Mouse (Mus musculus): ENCODE data around the gene Ap2a1. TPM values are rescaled to one million over a fixed set of nuclear protein-coding genes. Genes with fewer than 3 reads are reported as not detected.

The Ap2a1 gene
- polyA plus RNA-seq, 1 experiment from 2014 or later = 77.3 TPM

DNA sequence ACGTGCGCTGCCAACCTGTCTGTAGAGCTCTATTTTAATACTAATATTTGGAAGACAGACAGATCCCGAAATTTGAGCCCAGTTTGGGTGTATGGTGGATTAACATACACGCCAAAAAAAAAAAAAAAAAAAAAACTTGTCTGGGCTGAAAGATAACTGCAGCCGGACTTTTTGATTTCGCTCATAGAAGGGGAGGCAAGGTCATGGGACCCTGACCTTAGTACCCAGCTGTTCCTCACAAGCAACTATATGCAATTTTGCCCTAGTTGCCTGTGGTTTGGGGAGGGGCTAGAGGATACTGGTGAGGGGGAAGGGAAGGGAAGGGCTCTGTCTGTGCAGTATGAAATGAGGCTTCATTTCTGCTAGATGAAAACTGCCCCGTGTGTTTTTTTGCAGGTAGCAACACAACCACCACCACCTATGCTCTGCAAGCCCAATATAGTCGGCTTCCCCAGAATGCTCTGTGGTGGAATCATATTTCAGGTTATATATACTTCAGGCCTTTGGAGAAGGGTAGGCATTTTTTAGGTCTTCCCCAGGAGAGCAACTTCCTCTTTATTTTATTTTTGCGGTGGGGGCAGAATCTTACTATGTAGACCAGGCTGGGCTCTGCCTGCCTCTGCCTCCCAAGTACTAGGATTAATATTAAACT is 72.9 kb downstream of the Ap2a1 start:
- Histone ChIP-seq H3K4me1 (ENCODE audit: control insufficient read depth, insufficient read depth, low read length) (peaks cover 25% of the 10 kb centered on the region), H3K9me3 (replicated peaks; ENCODE audit: control insufficient read depth, low read length) (no peaks in the 10 kb centered on the region), H3K4me3 (ENCODE audit: low read depth, low read length) (peak overlapping the region; percentile 56), H3K27ac (ENCODE audit: low read depth, low read length) (peak overlapping the region; percentile 80), H3K36me3 (ENCODE audit: control insufficient read depth, insufficient read depth, low read length) (peaks cover 6% of the 10 kb centered on the region), H3K9ac (ENCODE audit: low read depth, low read length) (peak overlapping the region; percentile 67), H3K27me3 (ENCODE audit: control insufficient read depth, insufficient read depth, low read length) (no peaks in the 10 kb centered on the region), H3K4me2 (peak overlapping the region; percentile 81)
- ATAC-seq (replicated peaks; ENCODE audit: insufficient number of reproducible peaks, low FRiP score, low TSS enrichment) = no peak
- WGBS (ENCODE audit: insufficient replicate concordance) = 56% methylated on average over 9 of the region's 9 CpGs

DNA sequence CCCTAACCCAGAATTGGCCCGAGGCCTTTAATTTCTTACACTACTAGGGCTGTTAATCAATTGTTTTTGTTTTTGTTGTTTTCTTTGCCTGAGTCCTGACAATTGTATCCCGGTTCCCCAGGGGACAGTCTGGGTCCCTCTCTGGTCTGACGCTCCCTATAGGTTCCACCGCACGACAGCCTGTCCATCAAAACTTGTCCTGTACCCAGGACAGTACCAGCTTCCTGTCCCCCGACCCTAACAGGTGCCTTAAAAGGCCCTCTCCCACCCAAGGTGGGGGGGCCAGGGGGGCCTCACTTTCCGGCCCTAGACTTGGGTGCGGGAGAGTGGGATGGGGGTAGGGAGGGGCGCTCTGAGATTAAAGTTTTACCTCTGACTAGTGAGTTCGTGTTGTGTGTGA is 74.3 kb downstream of the Ap2a1 start:
- Histone ChIP-seq H3K4me3 (ENCODE audit: low read depth, low read length) (peak overlapping the region; percentile 52), H3K4me1 (ENCODE audit: control insufficient read depth, insufficient read depth, low read length) (peaks cover 34% of the 10 kb centered on the region), H3K4me2 (peak overlapping the region; percentile 84), H3K36me3 (ENCODE audit: control insufficient read depth, insufficient read depth, low read length) (peaks cover 6% of the 10 kb centered on the region; the same call in 1 of the 2 replicates), H3K27me3 (ENCODE audit: control insufficient read depth, insufficient read depth, low read length) (no peaks in the 10 kb centered on the region), H3K9ac (ENCODE audit: low read depth, low read length) (peak overlapping the region; percentile 80), H3K27ac (ENCODE audit: low read depth, low read length) (peak overlapping the region; percentile 94), H3K9me3 (replicated peaks; ENCODE audit: control insufficient read depth, low read length) (no peaks in the 10 kb centered on the region)
- ATAC-seq (replicated peaks; ENCODE audit: insufficient number of reproducible peaks, low FRiP score, low TSS enrichment) = no peak
- 41% methylated on average over 10 of the region's 10 CpGs for WGBS (ENCODE audit: insufficient replicate concordance)

GRCm38 (mm10) chr7:44854356-44855031 is 74.8 kb downstream of the Ap2a1 start:
- Histone ChIP-seq H3K27me3 (ENCODE audit: control insufficient read depth, insufficient read depth, low read length) (no peaks in the 10 kb centered on the region), H3K9me3 (replicated peaks; ENCODE audit: control insufficient read depth, low read length) (no peaks in the 10 kb centered on the region), H3K4me2 (peak overlapping the region; percentile 84), H3K36me3 (ENCODE audit: control insufficient read depth, insufficient read depth, low read length) (peaks cover 6% of the 10 kb centered on the region; the same call in 1 of the 2 replicates), H3K9ac (ENCODE audit: low read depth, low read length) (peak overlapping the region; percentile 80), H3K4me1 (ENCODE audit: control insufficient read depth, insufficient read depth, low read length) (peaks cover 34% of the 10 kb centered on the region), H3K27ac (ENCODE audit: low read depth, low read length) (peak overlapping the region; percentile 94), H3K4me3 (ENCODE audit: low read depth, low read length) (peak overlapping the region; percentile 52)
- ATAC-seq (replicated peaks; ENCODE audit: insufficient number of reproducible peaks, low FRiP score, low TSS enrichment) = peak; percentile 56
- WGBS (ENCODE audit: insufficient replicate concordance) = 3% methylated on average over 45 of the region's 45 CpGs

DNA sequence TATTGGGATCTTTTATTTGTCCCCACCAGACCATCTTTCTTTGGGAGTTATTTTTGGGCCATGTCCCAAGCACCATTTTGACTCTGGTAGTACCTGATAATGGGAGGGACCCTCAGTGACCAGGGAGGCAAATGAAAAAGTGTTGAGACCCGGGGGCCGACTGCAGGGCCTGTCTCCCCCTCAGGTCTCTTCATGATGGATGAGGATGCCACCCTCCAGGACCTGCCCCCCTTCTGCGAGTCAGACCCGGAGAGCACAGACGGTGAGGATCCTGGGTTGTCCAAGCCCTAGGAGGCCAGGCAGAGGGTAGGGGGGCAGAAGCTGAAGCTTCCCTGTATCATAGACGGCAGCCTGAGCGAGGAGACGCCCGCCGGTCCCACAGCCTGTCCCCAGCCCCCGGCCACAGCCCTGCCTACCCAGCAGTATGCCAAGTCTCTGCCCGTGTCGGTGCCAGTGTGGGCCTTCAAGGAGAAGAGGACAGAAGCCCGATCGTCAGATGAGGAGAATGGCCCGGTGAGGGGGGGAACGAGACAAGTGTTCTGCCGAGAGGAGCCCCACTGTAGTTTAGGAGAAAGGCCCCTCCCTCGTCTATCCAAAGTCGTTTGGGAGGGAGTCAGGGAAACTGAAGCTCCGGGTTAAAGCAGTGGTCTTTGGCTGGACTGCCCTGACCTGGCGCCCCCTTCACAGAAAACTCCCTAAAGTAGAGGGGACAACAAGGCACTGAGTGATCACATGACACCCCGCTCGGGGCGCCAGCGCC is 75.5 kb downstream of the Ap2a1 start:
- Histone ChIP-seq H3K27ac (ENCODE audit: low read depth, low read length) (peak overlapping the region; percentile 94), H3K9me3 (replicated peaks; ENCODE audit: control insufficient read depth, low read length) (no peaks in the 10 kb centered on the region), H3K4me1 (ENCODE audit: control insufficient read depth, insufficient read depth, low read length) (peaks cover 34% of the 10 kb centered on the region), H3K27me3 (ENCODE audit: control insufficient read depth, insufficient read depth, low read length) (no peaks in the 10 kb centered on the region), H3K36me3 (ENCODE audit: control insufficient read depth, insufficient read depth, low read length) (peaks cover 4% of the 10 kb centered on the region; the same call in 1 of the 2 replicates), H3K4me3 (ENCODE audit: low read depth, low read length) (peak overlapping the region; percentile 52), H3K4me2 (peak overlapping the region; percentile 84), H3K9ac (ENCODE audit: low read depth, low read length) (peak overlapping the region; percentile 80)
- WGBS (ENCODE audit: insufficient replicate concordance) = 27% methylated on average over 26 of the region's 26 CpGs
- ATAC-seq (replicated peaks; ENCODE audit: insufficient number of reproducible peaks, low FRiP score, low TSS enrichment) = no peak

DNA sequence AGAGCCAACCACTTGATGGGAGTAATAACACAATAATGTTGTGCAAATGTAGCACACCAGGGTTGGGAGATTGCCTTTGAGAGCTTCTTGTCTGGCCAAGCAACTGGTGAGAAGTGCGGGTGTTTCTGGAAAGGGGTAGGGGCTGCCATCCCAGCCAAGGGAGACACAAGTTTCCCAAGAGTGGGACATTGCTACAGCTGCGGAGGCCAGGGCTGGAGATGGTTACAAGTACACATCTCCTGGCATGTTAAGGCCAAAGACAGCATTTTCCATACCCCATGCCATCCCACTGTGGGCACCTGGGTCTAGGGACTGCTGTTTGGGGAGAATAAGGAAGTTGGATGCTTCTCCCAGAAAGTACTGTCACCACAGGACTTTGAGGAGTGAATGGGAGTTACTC is 76.2 kb downstream of the Ap2a1 start:
- no peak overlapping the region for H3K4me3 ChIP-seq (ENCODE audit: low read depth, low read length)
- H3K9ac ChIP-seq (ENCODE audit: low read depth, low read length) = no peak overlapping the region
- no peaks in the 10 kb centered on the region for H3K9me3 ChIP-seq (replicated peaks; ENCODE audit: control insufficient read depth, low read length)
- peaks cover 30% of the 10 kb centered on the region for H3K4me1 ChIP-seq (ENCODE audit: control insufficient read depth, insufficient read depth, low read length)
- H3K27me3 ChIP-seq (ENCODE audit: control insufficient read depth, insufficient read depth, low read length) = no peaks in the 10 kb centered on the region
- 98% methylated on average over 2 of the region's 2 CpGs for WGBS (ENCODE audit: insufficient replicate concordance)
- no peak for ATAC-seq (replicated peaks; ENCODE audit: insufficient number of reproducible peaks, low FRiP score, low TSS enrichment)
- peaks cover 4% of the 10 kb centered on the region; the same call in 1 of the 2 replicates for H3K36me3 ChIP-seq (ENCODE audit: control insufficient read depth, insufficient read depth, low read length)
- H3K27ac ChIP-seq (ENCODE audit: low read depth, low read length) = no peak overlapping the region
- 0 out of 2 replicates have a peak overlapping the region, but pooled peaks have one; percentile 9 for H3K4me2 ChIP-seq

GRCm38 (mm10) chr7:44852259-44853027 is 76.9 kb downstream of the Ap2a1 start:
- Histone ChIP-seq H3K4me1 (ENCODE audit: control insufficient read depth, insufficient read depth, low read length) (peaks cover 32% of the 10 kb centered on the region), H3K4me3 (ENCODE audit: low read depth, low read length) (no peak overlapping the region; the same call in 1 of the 2 replicates), H3K27me3 (ENCODE audit: control insufficient read depth, insufficient read depth, low read length) (no peaks in the 10 kb centered on the region), H3K9me3 (replicated peaks; ENCODE audit: control insufficient read depth, low read length) (no peaks in the 10 kb centered on the region), H3K9ac (ENCODE audit: low read depth, low read length) (no peak overlapping the region), H3K4me2 (no peak overlapping the region), H3K36me3 (ENCODE audit: control insufficient read depth, insufficient read depth, low read length) (peaks cover 4% of the 10 kb centered on the region; the same call in 1 of the 2 replicates), H3K27ac (ENCODE audit: low read depth, low read length) (no peak overlapping the region)
- WGBS (ENCODE audit: insufficient replicate concordance) = 87% methylated on average over 34 of the region's 36 CpGs
- ATAC-seq (replicated peaks; ENCODE audit: insufficient number of reproducible peaks, low FRiP score, low TSS enrichment) = no peak

DNA sequence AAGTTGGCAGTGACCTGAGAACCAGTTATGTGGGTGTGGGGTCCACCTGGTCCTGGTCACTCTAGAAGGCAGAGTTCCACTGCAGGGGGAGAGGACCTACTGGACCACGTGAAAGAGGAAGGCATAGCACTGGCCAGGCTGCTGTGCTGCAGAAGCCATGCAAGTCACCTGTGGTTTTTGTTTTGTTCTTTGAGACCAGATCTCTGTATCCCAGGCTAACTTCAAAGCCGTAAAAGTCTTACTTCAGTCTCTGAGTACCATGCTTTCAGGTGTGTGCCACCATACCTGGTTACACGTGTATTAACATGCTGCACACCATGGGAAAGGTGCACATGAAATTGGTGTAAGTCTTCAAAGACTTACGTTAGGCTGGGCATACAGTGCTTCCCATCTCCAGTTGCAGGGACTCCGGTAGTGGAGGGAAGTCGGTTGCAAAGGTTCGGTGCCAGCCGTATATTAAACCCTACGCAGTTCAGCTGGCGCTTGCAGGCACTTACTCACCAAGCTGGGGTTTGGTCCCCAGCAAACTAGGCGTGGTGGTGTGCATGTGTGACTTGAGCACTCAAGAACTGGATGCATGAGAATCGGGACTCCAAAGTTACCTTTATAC is 77.6 kb downstream of the Ap2a1 start:
- ATAC-seq (replicated peaks; ENCODE audit: insufficient number of reproducible peaks, low FRiP score, low TSS enrichment) = no peak
- Histone ChIP-seq H3K27me3 (ENCODE audit: control insufficient read depth, insufficient read depth, low read length) (no peaks in the 10 kb centered on the region), H3K4me1 (ENCODE audit: control insufficient read depth, insufficient read depth, low read length) (peaks cover 32% of the 10 kb centered on the region), H3K9ac (ENCODE audit: low read depth, low read length) (no peak overlapping the region), H3K36me3 (ENCODE audit: control insufficient read depth, insufficient read depth, low read length) (peaks cover 4% of the 10 kb centered on the region; the same call in 1 of the 2 replicates), H3K27ac (ENCODE audit: low read depth, low read length) (0 out of 2 replicates have a peak overlapping the region, but pooled peaks have one; percentile 10), H3K9me3 (replicated peaks; ENCODE audit: control insufficient read depth, low read length) (no peaks in the 10 kb centered on the region), H3K4me3 (ENCODE audit: low read depth, low read length) (0 out of 2 replicates have a peak overlapping the region, but pooled peaks have one; percentile 5), H3K4me2 (no peak overlapping the region)
- WGBS (ENCODE audit: insufficient replicate concordance) = 92% methylated on average over 12 of the region's 12 CpGs

Measured in heart, embryonic 11.5 days (tissue).